Mouse (Mus musculus) liver, embryonic 14.5 days (tissue): ENCODE measurements around the gene Limd1. TPM values are rescaled to one million over a fixed set of nuclear protein-coding genes. Genes with fewer than 3 reads are reported as not detected.
A peak's percentile ranks its signal among the peaks of the same experiment; 100 is the strongest.

ENCODE experiments used
- ATAC-seq: fragments of 200-750 bp; cut with Nextera tagmentation; 2 replicates; pipeline ENCODE4 v1.8.0; 2017; ENCODE audit warnings: moderate number of reproducible peaks, mild to moderate bottlenecking, moderate library complexity; ENCODE audit not compliant: insufficient read depth
- DNase-seq, 3 experiments: peaks; one replicate each; pipeline ENCODE4 v3.0.0-alpha.2; 2012 to 2013; ENCODE audit warnings: low read depth in 3 of 3, low spot score in 3 of 3
- H3K27ac ChIP-seq: fragments of 300-500 bp; sonication (generic); 2 replicates; pipeline ENCODE4 v1.5.1; 2014; ENCODE audit warnings: moderate library complexity, mild to moderate bottlenecking, control low read depth, inconsistent platforms
- H3K27me3 ChIP-seq: fragments of 300-500 bp; sonication (generic); 2 replicates; pipeline ENCODE4 v1.6.1; 2014; ENCODE audit warnings: mild to moderate bottlenecking, low read length, moderate library complexity; ENCODE audit not compliant: control insufficient read depth, insufficient read depth
- H3K36me3 ChIP-seq: fragments of 300-500 bp; sonication (generic); replicated peaks from 2 replicates; pipeline ENCODE4 v1.6.1; 2014; ENCODE audit warnings: low read depth; ENCODE audit not compliant: control insufficient read depth, insufficient read depth
- H3K4me1 ChIP-seq, 2 experiments: fragments of 200-500 bp in 1 of 2; fragments of 300-500 bp in 1 of 2; sonication (generic) in 1 of 2; replicated peaks; 2 replicates each; pipeline ENCODE4 v1.6.1; 2012 to 2014; ENCODE audit warnings: antibody characterized with exemption in 1 of 2, inconsistent platforms in 1 of 2, low read length in 1 of 2; ENCODE audit not compliant: control insufficient read depth in 2 of 2, insufficient read depth in 2 of 2
- H3K4me2 ChIP-seq: fragments of 300-500 bp; sonication (generic); 2 replicates; pipeline ENCODE4 v1.6.1; 2014; ENCODE audit warnings: low read depth, mild to moderate bottlenecking, control low read depth, moderate library complexity
- H3K4me3 ChIP-seq, 2 experiments: fragments of 200-500 bp in 1 of 2; fragments of 300-500 bp in 1 of 2; sonication (generic) in 1 of 2; 2 replicates each; pipeline ENCODE4 v1.5.1; 2012 to 2014; ENCODE audit warnings: low read depth in 2 of 2, low read length in 2 of 2, mild to moderate bottlenecking in 2 of 2, control low read depth in 1 of 2, inconsistent platforms in 1 of 2, moderate library complexity in 1 of 2; ENCODE audit not compliant: insufficient read depth in 1 of 2
- H3K9ac ChIP-seq: fragments of 300-500 bp; sonication (generic); replicated peaks from 2 replicates; pipeline ENCODE4 v1.6.1; 2014; ENCODE audit warnings: mild to moderate bottlenecking, control low read depth, moderate library complexity
- H3K9me3 ChIP-seq: fragments of 300-500 bp; sonication (generic); 2 replicates; pipeline ENCODE4 v1.6.1; 2016; ENCODE audit warnings: low read length, mixed read lengths; ENCODE audit not compliant: control insufficient read depth
- CTCF ChIP-seq: IDR thresholded peaks from 2 replicates; pipeline ENCODE4 v1.5.1; 2016; ENCODE audit warnings: antibody characterized with exemption, low read depth, control low read depth
- EP300 ChIP-seq: IDR thresholded peaks from 2 replicates; pipeline ENCODE4 v1.6.1; 2016; ENCODE audit warnings: antibody characterized with exemption, low read depth
- WGBS: fragments of 180-500 bp; shearing (Covaris S2); extraction: QIAGEN DNeasy Blood & Tissue Kit; methylation state at CpG from one replicate; pipeline ENCODE4 v1.1.7; 2014; ENCODE audit not compliant: insufficient replicate concordance; 5-methylcytosine and 5-hydroxymethylcytosine counted together
- polyA plus RNA-seq, 2 experiments: library from polyadenylated mRNA; depleted of rRNA in 1 of 2; stranded (reverse) in 1 of 2; unstranded in 1 of 2; fragments of >200 nt; fragmentation: Nextera tagmentation in 1 of 2; extraction: Ambion mirVana in 1 of 2; gene quantifications; 2 replicates each; pipeline versions ENCODE4 v1.2.1 to v1.2.3; 2012 to 2014

Limd1 gene
- polyA plus RNA-seq, 2 experiments, result 12.7 to 23.2 TPM

GRCm38 (mm10) chr9:123475569-123475968 is 2.9 kb upstream of the Limd1 start:
- Histone ChIP-seq H3K4me3 (no peak overlapping the region), H3K36me3 (peaks cover 3% of the 10 kb centered on the region; the same call in 1 of the 2 replicates), H3K27ac (no peak overlapping the region), H3K9ac (no peak overlapping the region), H3K4me2 (no peak overlapping the region), H3K27me3 (no peaks in the 10 kb centered on the region), H3K9me3 (no peaks in the 10 kb centered on the region), H3K4me1 (peaks cover 16 to 19% of the 10 kb centered on the region in 2 experiments)
- WGBS, result 63% methylated on average over 1 of the region's 1 CpGs
- DNase-seq, result no peak
- TF ChIP-seq EP300 (no peak), CTCF (no peak)
- ATAC-seq, result no peak

DNA sequence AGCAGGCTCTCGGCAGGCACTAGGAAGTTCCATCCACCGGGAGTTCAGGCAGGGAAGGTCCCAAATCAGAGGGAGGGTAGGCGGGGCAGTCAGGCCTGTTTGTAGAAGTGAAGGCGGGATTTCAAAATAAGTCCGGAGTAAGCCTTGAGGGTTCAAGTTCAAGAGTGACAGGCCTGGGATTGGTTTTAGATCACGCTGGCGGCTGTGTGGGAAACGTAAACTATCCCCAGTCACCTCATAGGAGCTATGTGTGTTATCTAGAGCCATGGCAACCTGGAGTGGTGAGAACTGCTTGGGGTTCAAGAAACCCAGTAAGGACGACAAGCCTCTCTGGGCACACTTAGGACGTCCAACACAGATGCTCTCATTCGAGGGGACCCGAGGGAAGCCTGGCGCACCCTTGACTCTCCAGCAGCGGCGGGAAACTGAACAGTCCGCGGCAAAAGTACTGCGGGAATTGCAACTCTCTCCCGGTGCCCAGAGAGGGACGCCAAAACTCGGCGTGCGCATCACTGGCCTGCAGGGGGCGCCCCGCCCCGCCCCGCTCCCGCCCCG is 398 bp upstream of the Limd1 start:
- Histone ChIP-seq H3K4me3 (peak overlapping the region; percentile 42 to 71), H3K27me3 (no peaks in the 10 kb centered on the region), H3K9me3 (no peaks in the 10 kb centered on the region), H3K36me3 (peaks cover 7% of the 10 kb centered on the region), H3K4me1 (peaks cover 37 to 43% of the 10 kb centered on the region in 2 experiments), H3K9ac (peak overlapping the region; percentile 14), H3K4me2 (peak overlapping the region; percentile 66), H3K27ac (no peak overlapping the region; the same call in 1 of the 2 replicates)
- DNase-seq (peak in 1 of 3 experiments; percentile 42), ATAC-seq (peak; percentile 55)
- TF ChIP-seq CTCF (peak; percentile 72), EP300 (no peak)
- 3% methylated on average over 28 of the region's 29 CpGs for WGBS

- peak; percentile 9 for ATAC-seq
- Histone ChIP-seq H3K4me3 (peak overlapping the region; percentile 71 to 72), H3K9ac (peak overlapping the region; percentile 80), H3K9me3 (no peaks in the 10 kb centered on the region), H3K27me3 (no peaks in the 10 kb centered on the region), H3K36me3 (peaks cover 15% of the 10 kb centered on the region), H3K27ac (peak overlapping the region; percentile 76), H3K4me1 (peaks cover 40 to 50% of the 10 kb centered on the region in 2 experiments), H3K4me2 (peak overlapping the region; percentile 78)
- whole genome bisulfite sequencing, result 19% methylated on average over 17 of the region's 17 CpGs
- no peak for DNase-seq
- no peak for TF ChIP-seq EP300
- no peak; the same call in 1 of the 2 replicates for TF ChIP-seq CTCF
These were observed 727 bp downstream of the Limd1 start for GRCm38 (mm10) chr9:123479196-123479669.

DNA sequence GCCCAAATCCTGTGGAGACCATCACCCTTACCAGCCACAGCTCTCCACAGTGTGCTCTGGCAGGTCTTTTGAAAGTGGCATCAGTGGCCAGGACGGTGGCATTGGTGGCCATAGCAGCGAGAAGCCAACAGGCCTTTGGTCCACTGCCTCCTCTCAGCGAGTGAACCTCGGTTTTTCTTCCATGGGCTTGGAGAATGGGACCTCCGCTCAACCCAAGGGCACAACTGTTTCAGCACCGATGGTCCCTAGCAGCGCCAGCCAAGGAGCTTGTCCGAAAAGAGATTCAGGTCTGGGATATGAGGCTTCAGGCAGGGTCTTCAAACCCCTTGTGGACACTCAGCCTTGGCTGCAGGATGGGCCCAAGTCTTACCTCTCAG is 1.4 kb downstream of the Limd1 start:
- no peak for TF ChIP-seq CTCF
- no peak for TF ChIP-seq EP300
- Histone ChIP-seq H3K4me3 (peak overlapping the region; percentile 71 to 72), H3K36me3 (peaks cover 19% of the 10 kb centered on the region), H3K27me3 (no peaks in the 10 kb centered on the region), H3K4me2 (peak overlapping the region; percentile 78), H3K9me3 (no peaks in the 10 kb centered on the region), H3K27ac (peak overlapping the region; percentile 76), H3K4me1 (peaks cover 40 to 51% of the 10 kb centered on the region in 2 experiments), H3K9ac (peak overlapping the region; percentile 80)
- DNase-seq (no peak), ATAC-seq (no peak)
- 85% methylated on average over 8 of the region's 8 CpGs for WGBS

DNA sequence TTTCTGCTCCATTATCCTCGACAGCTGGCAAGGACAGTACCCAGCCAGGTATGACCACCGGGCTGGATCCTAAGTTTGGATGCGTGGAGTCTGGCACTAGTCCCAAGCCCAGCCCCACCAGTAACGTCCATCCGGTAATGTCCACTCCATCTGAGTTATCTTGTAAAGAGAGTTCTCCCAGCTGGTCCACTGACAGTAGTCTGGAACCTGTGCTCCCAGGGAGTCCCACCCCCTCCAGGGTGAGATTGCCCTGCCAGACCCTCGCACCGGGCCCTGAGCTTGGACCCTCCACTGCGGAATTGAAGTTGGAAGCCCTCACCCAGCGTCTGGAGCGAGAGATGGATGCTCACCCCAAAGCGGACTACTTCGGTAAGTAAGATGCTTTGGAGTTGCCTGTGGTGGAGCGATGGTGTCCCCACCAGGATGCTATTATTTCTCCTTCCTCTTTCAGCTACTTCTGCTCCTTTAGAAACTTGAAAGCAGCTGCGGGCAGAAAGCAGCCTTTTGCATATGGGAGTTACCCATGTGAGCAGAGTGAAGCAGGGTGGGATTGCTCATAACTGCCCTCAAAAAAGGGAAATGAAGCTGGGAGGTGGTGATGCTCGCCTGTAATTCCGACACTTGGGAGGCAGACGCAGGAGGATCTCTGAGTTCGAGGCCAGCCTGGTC is 1.9 kb downstream of the Limd1 start:
- no peaks in the 10 kb centered on the region for H3K9me3 ChIP-seq
- ATAC-seq (no peak), DNase-seq (peak in 1 of 3 experiments; percentile 37)
- peak overlapping the region; percentile 76 for H3K27ac ChIP-seq
- peaks cover 21% of the 10 kb centered on the region for H3K36me3 ChIP-seq
- H3K4me3 ChIP-seq, result peak overlapping the region; percentile 71 to 72
- peaks cover 40 to 51% of the 10 kb centered on the region in 2 experiments for H3K4me1 ChIP-seq
- no peak for TF ChIP-seq CTCF
- no peak for TF ChIP-seq EP300
- H3K9ac ChIP-seq, result peak overlapping the region; percentile 80
- H3K4me2 ChIP-seq, result peak overlapping the region; percentile 78
- WGBS, result 63% methylated on average over 18 of the region's 18 CpGs
- no peaks in the 10 kb centered on the region for H3K27me3 ChIP-seq
